Mouse (Mus musculus): ENCODE results near the gene Wapl. TPM values are rescaled to one million over a fixed set of nuclear protein-coding genes. Genes with fewer than 3 reads are reported as not detected.

Gene Wapl
- total and polyA plus RNA-seq, 3 experiments = 80.4 to 221 (median 100) TPM

- H3K9me3 ChIP-seq (replicated peaks; ENCODE audit: insufficient read depth, low read length) = no peaks in the 10 kb centered on the region
- H3K4me3 ChIP-seq (ENCODE audit: control insufficient read depth in 1 of 2, insufficient read depth in 1 of 2, low read depth in 2 of 2, low read length in 2 of 2) = no peak overlapping the region
- no peak overlapping the region for H3K27ac ChIP-seq (ENCODE audit: control insufficient read depth, low read depth, low read length)
- no peak for DNase-seq (ENCODE audit: low read depth, low spot score)
- TF ChIP-seq TAL1 (IDR thresholded peaks at IDR 0.05; ENCODE audit: low read length) = no peak
- no peaks in the 10 kb centered on the region for H3K36me3 ChIP-seq (ENCODE audit: control insufficient read depth in 1 of 2, insufficient read depth in 2 of 2, low read length in 2 of 2)
- no peaks in the 10 kb centered on the region for H3K79me2 ChIP-seq (ENCODE audit: control insufficient read depth, insufficient read depth, low read length, poor library complexity)
- H3K9ac ChIP-seq (ENCODE audit: control insufficient read depth, low read depth, low read length, poor library complexity, severe bottlenecking) = no peak overlapping the region
- H3K27me3 ChIP-seq (ENCODE audit: control insufficient read depth in 1 of 2, insufficient read depth in 2 of 2, low read length in 2 of 2) = no peaks in the 10 kb centered on the region
- no peaks in the 10 kb centered on the region for H3K4me1 ChIP-seq (ENCODE audit: control insufficient read depth in 1 of 2, insufficient read depth in 2 of 2, low read length in 2 of 2)
Measured at GRCm38 (mm10) chr14:34793406-34794037, 119.8 kb downstream of the Wapl start.

Other genes with a start within 250 kb of the Wapl start
- 3.1 and 3.6 TPM in 2 replicates for gene Bmpr1a, start 170.6 kb upstream of the Wapl start, total RNA-seq (2012; rRNA removed)
- 1 to 10 TPM in 1 of 2 experiments, not detected in 1; 3.1 TPM for gene Bmpr1a, start 170.6 kb upstream of the Wapl start, polyA plus RNA-seq (2012; ENCODE audit: insufficient read depth in 1 of 2, insufficient read length in 2 of 2, low read depth in 1 of 2, low replicate concordance in 2 of 2, missing spikeins in 1 of 2)
- gene 9230112D13Rik, start 151.1 kb upstream of the Wapl start, total RNA-seq (2012; rRNA removed) = not detected in 2 replicates
- gene 9230112D13Rik, start 151.1 kb upstream of the Wapl start, polyA plus RNA-seq (2012; ENCODE audit: insufficient read depth in 1 of 2, insufficient read length in 2 of 2, low read depth in 1 of 2, low replicate concordance in 2 of 2, missing spikeins in 1 of 2) = not detected
- not detected in 2 replicates for gene Ldb3, start 85.2 kb upstream of the Wapl start, total RNA-seq (2012; rRNA removed)
- gene Ldb3, start 85.2 kb upstream of the Wapl start, polyA plus RNA-seq (2012; ENCODE audit: insufficient read depth in 1 of 2, insufficient read length in 2 of 2, low read depth in 1 of 2, low replicate concordance in 2 of 2, missing spikeins in 1 of 2) = under 1 TPM in 1 of 2 experiments, not detected in 1; 0.01 TPM
- gene Opn4, start 73.8 kb upstream of the Wapl start, total RNA-seq (2012; rRNA removed) = not detected in 2 replicates
- gene Opn4, start 73.8 kb upstream of the Wapl start, polyA plus RNA-seq (2012; ENCODE audit: insufficient read depth in 1 of 2, insufficient read length in 2 of 2, low read depth in 1 of 2, low replicate concordance in 2 of 2, missing spikeins in 1 of 2) = not detected
- gene Grid1, start 146.2 kb downstream of the Wapl start, total RNA-seq (2012; rRNA removed) = not detected in 2 replicates
- not detected for gene Grid1, start 146.2 kb downstream of the Wapl start, polyA plus RNA-seq (2012; ENCODE audit: insufficient read depth in 1 of 2, insufficient read length in 2 of 2, low read depth in 1 of 2, low replicate concordance in 2 of 2, missing spikeins in 1 of 2)